Mouse (Mus musculus) forebrain, embryonic 11.5 days (tissue): ENCODE data around the gene Slco3a1. TPM values are rescaled to one million over a fixed set of nuclear protein-coding genes. Genes with fewer than 3 reads are reported as not detected.

Source experiments
- ATAC-seq: fragments of 200-750 bp; cut with Nextera tagmentation; replicated peaks from 2 replicates; pipeline ENCODE4 v1.8.0; 2017; ENCODE audit warnings: moderate TSS enrichment; ENCODE audit not compliant: low FRiP score
- DNase-seq: peaks from one replicate; pipeline ENCODE4 v3.0.0-alpha.2; 2017; ENCODE audit warnings: low spot score
- H3K27ac ChIP-seq: fragments of 300-500 bp; sonication (generic); 2 replicates; pipeline ENCODE4 v1.5.1; 2014; ENCODE audit warnings: low read depth, low read length
- H3K27me3 ChIP-seq: fragments of 300-500 bp; sonication (generic); 2 replicates; pipeline ENCODE4 v1.6.1; 2014; ENCODE audit warnings: mild to moderate bottlenecking, low read length, mixed read lengths; ENCODE audit not compliant: control insufficient read depth, insufficient read depth
- H3K36me3 ChIP-seq: fragments of 300-500 bp; sonication (generic); 2 replicates; pipeline ENCODE4 v1.6.1; 2014; ENCODE audit warnings: mild to moderate bottlenecking, low read length, moderate library complexity, mixed read lengths; ENCODE audit not compliant: control insufficient read depth, insufficient read depth
- H3K4me1 ChIP-seq: fragments of 300-500 bp; sonication (generic); replicated peaks from 2 replicates; pipeline ENCODE4 v1.6.1; 2014; ENCODE audit warnings: low read length, mixed read lengths; ENCODE audit not compliant: control insufficient read depth, insufficient read depth
- H3K4me2 ChIP-seq: fragments of 300-500 bp; sonication (generic); 2 replicates; pipeline ENCODE4 v1.6.1; 2014; ENCODE audit warnings: low read depth, mild to moderate bottlenecking, low read length, moderate library complexity, mixed read lengths; ENCODE audit not compliant: severe bottlenecking
- H3K4me3 ChIP-seq: fragments of 300-500 bp; sonication (generic); 2 replicates; pipeline ENCODE4 v1.5.1; 2014; ENCODE audit warnings: low read depth, low read length
- H3K9ac ChIP-seq: fragments of 300-500 bp; sonication (generic); 2 replicates; pipeline ENCODE4 v1.6.1; 2014; ENCODE audit warnings: low read length
- H3K9me3 ChIP-seq: fragments of 300-500 bp; sonication (generic); 2 replicates; pipeline ENCODE4 v1.6.1; 2016; ENCODE audit warnings: low read length, mixed read lengths; ENCODE audit not compliant: control insufficient read depth
- WGBS: fragments of 180-500 bp; shearing (Covaris S2); extraction: QIAGEN DNeasy Blood & Tissue Kit; methylation state at CpG from one replicate; pipeline ENCODE4 v1.1.7; 2014; 5-methylcytosine and 5-hydroxymethylcytosine counted together
- polyA plus RNA-seq: library from polyadenylated mRNA; unstranded; fragments of >200 nt; fragmentation: Nextera tagmentation; extraction: Ambion mirVana; gene quantifications from 2 replicates; pipeline ENCODE4 v1.2.1, GENCODE M21; 2014

The Slco3a1 gene
- polyA plus RNA-seq, 1 experiment from 2014 or later, result 6.1 TPM

DNA sequence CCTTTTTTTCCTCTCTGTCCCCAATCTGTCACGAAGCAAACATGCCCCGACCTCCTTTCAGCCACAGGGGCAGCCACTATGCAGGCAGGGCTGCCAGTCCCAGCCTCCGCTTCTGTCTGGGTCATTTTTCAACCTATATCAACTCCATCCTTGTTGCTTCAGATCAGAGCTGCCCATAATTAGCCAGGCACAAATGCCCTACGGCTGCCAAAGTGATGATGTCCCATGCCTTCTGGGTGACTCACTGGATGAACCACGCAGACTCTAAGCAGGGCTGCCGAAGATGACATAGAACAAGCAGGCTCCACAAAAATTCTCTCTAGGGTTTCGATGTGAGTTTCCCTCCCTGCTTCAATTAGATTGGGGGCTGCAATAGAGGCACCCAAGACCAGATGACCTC, 89.9 kb downstream of the Slco3a1 start:
- Histone ChIP-seq H3K4me1 (no peaks in the 10 kb centered on the region), H3K9me3 (no peaks in the 10 kb centered on the region), H3K9ac (no peak overlapping the region), H3K4me2 (no peak overlapping the region), H3K4me3 (no peak overlapping the region), H3K27me3 (no peaks in the 10 kb centered on the region), H3K27ac (no peak overlapping the region), H3K36me3 (no peaks in the 10 kb centered on the region)
- WGBS, result 94% methylated on average over 7 of the region's 7 CpGs
- ATAC-seq (no peak), DNase-seq (no peak)

DNA sequence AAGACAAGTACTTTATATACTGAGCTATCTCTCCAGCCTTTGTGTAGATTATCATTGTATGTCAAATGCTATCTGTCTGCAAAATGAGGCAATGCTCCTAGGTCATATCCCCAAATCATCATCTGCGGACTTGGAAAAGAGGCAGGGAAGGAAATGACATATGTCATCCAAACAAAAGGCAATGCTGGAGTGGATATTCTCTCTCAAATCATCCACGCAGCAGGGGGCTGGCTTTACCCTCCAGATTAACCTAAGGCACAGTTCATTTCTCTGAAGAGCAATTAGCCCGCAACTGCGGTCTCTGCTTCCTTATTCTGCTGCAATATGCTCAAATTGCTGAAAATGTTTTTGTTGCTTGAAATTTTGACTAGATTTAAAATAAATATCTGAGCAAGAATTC, 92.1 kb downstream of the Slco3a1 start:
- no peak for DNase-seq
- no peak overlapping the region for H3K9ac ChIP-seq
- no peaks in the 10 kb centered on the region for H3K27me3 ChIP-seq
- H3K27ac ChIP-seq, result no peak overlapping the region
- no peaks in the 10 kb centered on the region for H3K9me3 ChIP-seq
- no peak overlapping the region for H3K4me2 ChIP-seq
- 33% methylated on average over 4 of the region's 4 CpGs for WGBS
- no peak overlapping the region for H3K4me3 ChIP-seq
- no peak for ATAC-seq
- no peaks in the 10 kb centered on the region for H3K36me3 ChIP-seq
- H3K4me1 ChIP-seq, result no peaks in the 10 kb centered on the region

GRCm38 (mm10) chr7:74461736-74462135, 92.8 kb downstream of the Slco3a1 start:
- H3K4me1 ChIP-seq, result no peaks in the 10 kb centered on the region
- H3K9me3 ChIP-seq, result no peaks in the 10 kb centered on the region
- DNase-seq (no peak), ATAC-seq (no peak)
- 83% methylated on average over 5 of the region's 5 CpGs for WGBS
- no peaks in the 10 kb centered on the region for H3K36me3 ChIP-seq
- no peak overlapping the region for H3K4me3 ChIP-seq
- H3K4me2 ChIP-seq, result no peak overlapping the region
- H3K27ac ChIP-seq, result no peak overlapping the region
- H3K9ac ChIP-seq, result no peak overlapping the region
- H3K27me3 ChIP-seq, result no peaks in the 10 kb centered on the region

DNA sequence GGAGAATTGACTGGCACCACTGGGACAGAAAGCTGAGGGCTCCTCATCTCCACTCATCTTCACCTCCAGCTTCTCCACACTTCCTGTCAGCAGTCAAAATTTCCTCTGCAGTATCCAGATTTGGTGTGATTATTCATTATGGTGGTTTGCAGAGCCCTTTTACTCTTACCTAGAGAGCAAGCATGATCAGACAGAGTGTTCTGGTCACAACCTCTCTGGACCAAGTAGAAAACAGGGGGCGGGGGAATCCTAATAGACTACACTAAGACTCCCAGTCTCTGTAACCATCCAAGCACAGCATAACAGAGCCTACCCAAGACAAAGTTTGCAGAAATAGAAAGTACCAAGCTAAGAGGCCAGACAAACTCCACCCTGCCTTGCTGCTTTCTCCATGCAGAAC, 93.4 kb downstream of the Slco3a1 start:
- Histone ChIP-seq H3K4me2 (no peak overlapping the region), H3K4me3 (no peak overlapping the region), H3K36me3 (no peaks in the 10 kb centered on the region), H3K27ac (no peak overlapping the region), H3K27me3 (no peaks in the 10 kb centered on the region), H3K9me3 (no peaks in the 10 kb centered on the region), H3K9ac (no peak overlapping the region), H3K4me1 (no peaks in the 10 kb centered on the region)
- WGBS, result 97% methylated on average over 1 of the region's 1 CpGs
- no peak for ATAC-seq
- no peak for DNase-seq

- Histone ChIP-seq H3K36me3 (no peaks in the 10 kb centered on the region), H3K27me3 (no peaks in the 10 kb centered on the region), H3K4me3 (no peak overlapping the region), H3K9me3 (no peaks in the 10 kb centered on the region), H3K9ac (no peak overlapping the region), H3K4me1 (no peaks in the 10 kb centered on the region), H3K4me2 (no peak overlapping the region), H3K27ac (no peak overlapping the region)
- ATAC-seq (no peak), DNase-seq (no peak)
- WGBS, result 90% methylated on average over 3 of the region's 3 CpGs
Observed at GRCm38 (mm10) chr7:74459812-74460211, 94.8 kb downstream of the Slco3a1 start.

GRCm38 (mm10) chr7:74459277-74459676, 95.3 kb downstream of the Slco3a1 start:
- H3K4me3 ChIP-seq, result no peak overlapping the region
- H3K4me1 ChIP-seq, result no peaks in the 10 kb centered on the region
- no peaks in the 10 kb centered on the region for H3K27me3 ChIP-seq
- no peak overlapping the region for H3K4me2 ChIP-seq
- no peaks in the 10 kb centered on the region for H3K36me3 ChIP-seq
- no peak overlapping the region for H3K27ac ChIP-seq
- 85% methylated on average over 5 of the region's 5 CpGs for WGBS
- DNase-seq (no peak), ATAC-seq (no peak)
- H3K9ac ChIP-seq, result no peak overlapping the region
- no peaks in the 10 kb centered on the region for H3K9me3 ChIP-seq

DNA sequence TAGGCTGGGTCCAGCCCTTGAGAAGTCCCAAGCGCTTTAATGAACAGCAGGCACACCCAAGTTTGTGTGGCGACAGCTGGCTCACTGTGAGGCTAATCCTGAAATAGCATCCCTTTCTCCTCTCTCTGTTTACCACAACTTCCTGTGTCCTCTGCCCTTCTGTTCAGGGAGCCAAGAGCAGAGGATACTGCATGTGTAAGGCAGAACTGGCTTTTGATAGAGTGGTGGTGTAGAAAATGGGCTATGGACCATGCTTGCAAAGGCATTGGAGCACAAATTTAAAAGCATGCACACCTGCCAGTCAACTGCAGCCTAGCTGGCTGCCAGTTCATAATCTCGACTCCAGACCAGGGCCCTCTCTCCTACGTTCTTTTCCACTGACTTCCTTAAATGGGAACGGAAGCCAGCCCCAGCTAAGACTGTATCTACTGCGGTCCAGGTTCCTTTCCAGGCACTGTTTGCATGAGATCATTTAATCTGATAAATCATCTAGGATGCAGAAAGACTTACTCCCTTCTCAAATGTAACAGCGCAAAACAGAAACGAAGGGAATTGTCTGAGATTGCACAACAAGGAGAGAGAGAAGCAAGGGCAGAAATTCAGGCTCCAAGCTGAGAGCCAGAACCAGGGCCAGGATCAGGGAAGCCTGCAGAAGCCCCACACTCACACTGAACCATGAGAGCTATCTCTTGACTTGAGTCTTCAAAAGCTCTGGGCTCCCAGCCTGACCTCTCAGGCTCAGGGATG, 95.9 kb downstream of the Slco3a1 start:
- H3K36me3 ChIP-seq, result no peaks in the 10 kb centered on the region
- H3K4me2 ChIP-seq, result no peak overlapping the region
- H3K4me1 ChIP-seq, result no peaks in the 10 kb centered on the region
- H3K27ac ChIP-seq, result no peak overlapping the region
- no peaks in the 10 kb centered on the region for H3K9me3 ChIP-seq
- no peaks in the 10 kb centered on the region for H3K27me3 ChIP-seq
- DNase-seq (no peak), ATAC-seq (no peak)
- 88% methylated on average over 8 of the region's 8 CpGs for WGBS
- no peak overlapping the region for H3K4me3 ChIP-seq
- H3K9ac ChIP-seq, result no peak overlapping the region

DNA sequence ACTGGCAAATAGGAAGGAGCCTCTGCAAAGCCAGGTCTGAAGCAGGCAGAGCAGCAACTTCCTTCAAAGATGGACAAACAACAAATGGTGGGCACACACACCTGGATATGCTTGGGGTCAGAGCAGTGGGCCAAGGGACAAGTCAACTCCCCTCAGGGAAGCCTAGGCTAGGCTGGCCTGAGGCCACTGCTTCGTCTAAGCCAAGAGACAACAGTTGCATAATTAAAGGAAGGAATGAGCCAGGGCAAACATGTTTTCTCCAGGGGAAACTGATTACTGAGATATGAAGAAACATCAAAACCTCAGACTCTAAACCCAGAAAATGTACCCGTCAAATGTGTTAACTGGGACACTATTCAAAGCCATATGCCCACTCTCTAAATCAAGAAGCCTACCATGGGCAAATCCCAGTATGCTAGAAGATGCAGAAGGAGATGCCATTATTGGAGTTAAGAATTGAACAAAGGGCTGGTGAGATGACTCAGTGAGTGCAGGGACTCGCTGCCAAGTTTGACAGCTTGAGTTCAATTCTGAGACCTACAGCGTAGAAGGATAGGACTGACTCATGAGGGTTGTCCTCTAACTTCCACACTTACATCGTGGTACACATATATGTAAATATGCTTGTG, 97.1 kb downstream of the Slco3a1 start:
- no peak overlapping the region for H3K27ac ChIP-seq
- WGBS, result 85% methylated on average over 5 of the region's 5 CpGs
- no peak overlapping the region for H3K9ac ChIP-seq
- H3K9me3 ChIP-seq, result no peaks in the 10 kb centered on the region
- H3K27me3 ChIP-seq, result no peaks in the 10 kb centered on the region
- no peaks in the 10 kb centered on the region for H3K4me1 ChIP-seq
- no peaks in the 10 kb centered on the region for H3K36me3 ChIP-seq
- no peak for ATAC-seq
- no peak overlapping the region for H3K4me3 ChIP-seq
- DNase-seq, result no peak
- no peak overlapping the region for H3K4me2 ChIP-seq

DNA sequence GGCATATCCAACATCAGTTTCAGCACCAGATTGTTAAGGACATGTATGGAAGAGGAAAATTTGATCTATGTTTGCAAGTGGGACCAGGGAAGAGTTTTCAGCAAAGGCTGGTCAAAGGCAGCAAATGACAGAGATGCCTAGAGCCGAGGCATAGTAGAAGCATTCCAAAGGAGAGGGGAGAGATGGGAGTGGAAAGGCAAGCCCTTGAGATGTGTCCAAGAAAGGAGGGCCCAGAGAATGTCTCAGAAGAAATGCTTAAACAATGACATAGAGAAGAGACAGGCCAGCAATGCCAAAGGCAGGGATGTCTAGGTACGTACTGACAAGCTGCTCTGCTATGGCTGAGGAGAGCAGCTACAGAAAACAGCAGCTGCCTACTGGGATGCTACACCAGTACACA, 97.8 kb downstream of the Slco3a1 start:
- Histone ChIP-seq H3K36me3 (no peaks in the 10 kb centered on the region), H3K9me3 (no peaks in the 10 kb centered on the region), H3K9ac (no peak overlapping the region), H3K27me3 (no peaks in the 10 kb centered on the region), H3K4me3 (no peak overlapping the region), H3K27ac (no peak overlapping the region), H3K4me1 (no peaks in the 10 kb centered on the region), H3K4me2 (no peak overlapping the region)
- DNase-seq (no peak), ATAC-seq (no peak)
- WGBS, result 84% methylated on average over 2 of the region's 2 CpGs
